Comparison of ENCODE assay signal across 8 mouse cellular contexts in the genomic region with DNA sequence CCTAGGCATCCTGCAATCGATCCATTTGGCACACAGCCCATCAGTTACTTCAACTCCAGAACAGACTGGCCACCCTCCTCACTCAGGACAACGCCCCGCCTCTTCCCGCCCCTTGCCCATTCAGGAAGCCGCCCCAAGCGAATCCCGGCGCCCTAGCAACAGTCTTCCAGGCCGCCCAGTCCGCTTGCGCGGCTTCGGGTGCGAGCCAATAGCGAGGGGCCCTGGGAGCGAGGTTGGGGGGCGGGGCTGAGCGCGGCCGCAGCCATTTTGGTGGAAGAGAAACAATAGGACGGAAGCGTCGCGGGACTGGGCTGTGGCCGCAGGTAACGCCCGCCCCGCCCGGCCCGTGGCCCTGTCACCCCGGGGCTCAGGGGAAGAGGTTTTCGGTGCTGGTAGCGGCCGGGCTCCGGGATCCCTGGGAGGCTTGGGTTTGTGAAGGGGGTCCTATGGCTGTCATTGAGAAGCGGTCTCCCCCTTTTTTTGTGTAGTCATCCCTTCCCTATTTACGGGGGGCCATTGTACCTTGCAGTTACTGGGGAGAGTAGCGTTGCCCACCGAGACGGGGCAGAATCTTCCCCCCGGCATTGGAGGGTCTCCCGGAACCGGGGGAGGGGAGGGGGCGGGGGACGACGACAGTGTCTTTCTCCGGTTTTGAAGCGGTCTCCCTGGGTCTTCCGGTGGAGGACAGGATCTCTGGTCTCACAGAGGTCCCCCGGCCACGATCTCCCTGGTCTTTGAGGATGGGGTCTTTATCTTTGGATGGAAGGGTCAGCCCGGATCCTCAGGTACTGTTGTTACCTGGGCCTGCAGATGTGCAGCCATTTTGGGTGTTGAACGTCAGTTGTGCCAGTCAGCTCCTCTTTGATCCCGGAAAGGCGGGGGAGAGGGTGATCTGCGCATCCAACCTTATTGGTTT. TPM values are rescaled to one million over a fixed set of nuclear protein-coding genes. Genes with fewer than 3 reads are reported as not detected.
DNase-seq lines count a peak whose midpoint lies in the region; ATAC-seq and TF ChIP-seq lines count a peak whose summit lies in the region.

Ip6k2 (plus strand) TSS at position 249 of the 916 bp plus-strand sequence.

- peaks cover 12% of the 10 kb centered on the region for H3K4me1 ChIP-seq in cortical plate, adult 2 months (ENCODE audit: control insufficient read depth, insufficient read depth, low read length)

- TF ChIP-seq CTCF in cortical plate, adult 2 months (IDR thresholded peaks at IDR 0.05; ENCODE audit: extremely low read depth, insufficient read depth, low read length) = no peak

- peak within 1 kb of the TSS; percentile 79 for H3K27ac ChIP-seq in cortical plate, adult 2 months (ENCODE audit: insufficient read depth, low read length)

- ATAC-seq in activated CD4-positive, CD25-positive, alpha-beta regulatory T cell, adult 4 months = peak; percentile 91
- peak; percentile 99 for ATAC-seq in megakaryocyte progenitor cell, adult 5-6 weeks (replicated peaks; ENCODE audit: poor library complexity)

- TF ChIP-seq POLR2A in cortical plate, adult 2 months (IDR thresholded peaks at IDR 0.05; ENCODE audit: extremely low read depth, insufficient read depth, low read length) = peak; percentile 71

- peak within 1 kb of the TSS; percentile 95 for H3K4me3 ChIP-seq in cortical plate, adult 2 months (ENCODE audit: insufficient read depth, low read length)

- DNase-seq in gastrocnemius, postnatal 10 days = peak; percentile 97
- peak; percentile 94 for DNase-seq in induced T-regulatory cell, adult 2 months (ENCODE audit: low read depth)
- peak; percentile 89 to 96 for DNase-seq in left cerebral cortex, adult 9 months (ENCODE audit: low spot score in 2 of 2)
- DNase-seq in right cerebral cortex, postnatal 14 days = peak; percentile 98
- peak; percentile 95 to 97 for DNase-seq in urinary bladder, postnatal 36 days (ENCODE audit: low spot score in 2 of 2)

RNA-seq across cellular contexts. Expression of gene Ip6k2, which starts in this region (rescaled TPM):
- 10 to 100 TPM; 13.2 to 15.8 TPM for polyA plus RNA-seq in activated CD4-positive, CD25-positive, alpha-beta regulatory T cell, adult 4 months (2017; shearing (Covaris generic))
- 145 and 162 TPM in 2 replicates for polyA plus RNA-seq in cortical plate, adult 2 months (2012; rRNA removed)
- total RNA-seq in gastrocnemius, postnatal 10 days (2021) = 10 to 100 TPM; 30.6 to 39.6 TPM
- total RNA-seq in megakaryocyte progenitor cell, adult 5-6 weeks (2015) = 12.9 and 21.1 TPM in 2 replicates
- 40.9 and 50.6 TPM in 2 replicates for total RNA-seq in megakaryocyte progenitor cell, adult 5-6 weeks (2017)

Comparison
In these comparisons a context has a peak if more than half of its experiments do, and no peak if none do; other contexts are left out.
1. Peak in every context shown above with its lines: DNase-seq, ATAC-seq, H3K4me3 ChIP-seq and H3K27ac ChIP-seq.